Mouse (Mus musculus) thymus, adult 2 months (tissue): Measurements from ENCODE around the gene AC134908.4.

Experiments used
- CTCF ChIP-seq: fragments of 200-500 bp; IDR thresholded peaks from 2 replicates; pipeline ENCODE4 v1.5.1; 2012; ENCODE audit warnings: mild to moderate bottlenecking, control low read depth, low read length, moderate library complexity, borderline replicate concordance; ENCODE audit not compliant: control insufficient read depth, poor library complexity, insufficient read depth; ENCODE audit errors: extremely low read depth
- POLR2A ChIP-seq: fragments of 200-500 bp; IDR thresholded peaks from 2 replicates; pipeline ENCODE4 v1.6.1; 2012; ENCODE audit warnings: mild to moderate bottlenecking, low read length, control low read depth, moderate library complexity; ENCODE audit not compliant: control insufficient read depth, poor library complexity, insufficient read depth; ENCODE audit errors: extremely low read depth

GRCm38 (mm10) chr17:25835816-25836215, 40.4 kb upstream of the AC134908.4 start:
- TF ChIP-seq CTCF = no peak
- no peak for TF ChIP-seq POLR2A
